Mouse (Mus musculus) lung, adult 2 months (tissue): ENCODE results near the gene Vmn1r236.

Experiments used
- CTCF ChIP-seq: fragments of 200-500 bp; IDR thresholded peaks from 2 replicates; pipeline ENCODE4 v1.5.1; 2011; ENCODE audit warnings: mild to moderate bottlenecking, low read length, control low read depth; ENCODE audit not compliant: insufficient read depth
- POLR2A ChIP-seq: fragments of 200-500 bp; IDR thresholded peaks from 2 replicates; pipeline ENCODE4 v1.6.1; 2011; ENCODE audit warnings: low read depth, mild to moderate bottlenecking, control low read depth, low read length, borderline replicate concordance; ENCODE audit errors: extremely low read depth

DNA sequence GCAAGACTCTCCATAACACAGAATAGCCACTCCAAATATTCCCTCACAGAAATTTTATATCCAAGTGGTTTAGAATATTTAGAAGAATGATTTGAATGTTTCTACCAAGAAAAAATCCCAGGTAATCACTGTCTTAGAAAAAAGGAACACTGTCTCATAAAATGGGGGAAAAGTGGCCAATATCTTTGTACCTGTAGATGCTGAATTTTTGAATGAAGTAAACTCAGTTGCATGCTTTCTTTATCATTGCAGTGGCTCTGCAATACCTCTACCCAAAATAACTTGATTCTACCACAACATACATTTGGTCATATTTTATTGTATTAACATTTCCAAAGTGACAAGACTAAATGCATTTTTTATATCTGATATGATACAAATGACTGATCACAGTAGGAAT, 26.6 kb upstream of the Vmn1r236 start, which contains the start of gene Vmn1r235:
- no peak for TF ChIP-seq CTCF
- no peak for TF ChIP-seq POLR2A
